Mouse (Mus musculus) heart, embryonic 11.5 days (tissue): ENCODE data around the gene Aknad1. TPM values are rescaled to one million over a fixed set of nuclear protein-coding genes. Genes with fewer than 3 reads are reported as not detected.

Experiments
- ATAC-seq: fragments of 200-750 bp; cut with Nextera tagmentation; replicated peaks from 2 replicates; pipeline ENCODE4 v1.8.0; 2017; ENCODE audit warnings: moderate library complexity; ENCODE audit not compliant: insufficient number of reproducible peaks, low FRiP score, low TSS enrichment
- H3K27ac ChIP-seq: fragments of 300-500 bp; sonication (generic); 2 replicates; pipeline ENCODE4 v1.5.1; 2014; ENCODE audit warnings: mild to moderate bottlenecking, low read depth, low read length
- H3K27me3 ChIP-seq: fragments of 300-500 bp; sonication (generic); 2 replicates; pipeline ENCODE4 v1.6.1; 2014; ENCODE audit warnings: mild to moderate bottlenecking, low read length, mixed read lengths; ENCODE audit not compliant: control insufficient read depth, insufficient read depth
- H3K36me3 ChIP-seq: fragments of 300-500 bp; sonication (generic); 2 replicates; pipeline ENCODE4 v1.6.1; 2014; ENCODE audit warnings: mild to moderate bottlenecking, low read length, moderate library complexity, mixed read lengths; ENCODE audit not compliant: control insufficient read depth, insufficient read depth
- H3K4me1 ChIP-seq: fragments of 300-500 bp; sonication (generic); 2 replicates; pipeline ENCODE4 v1.6.1; 2014; ENCODE audit warnings: low read length; ENCODE audit not compliant: control insufficient read depth, insufficient read depth
- H3K4me2 ChIP-seq: fragments of 300-500 bp; sonication (generic); 2 replicates; pipeline ENCODE4 v1.6.1; 2014; ENCODE audit warnings: mild to moderate bottlenecking, moderate library complexity
- H3K4me3 ChIP-seq: fragments of 300-500 bp; sonication (generic); 2 replicates; pipeline ENCODE4 v1.5.1; 2014; ENCODE audit warnings: low read depth, low read length
- H3K9ac ChIP-seq: fragments of 300-500 bp; sonication (generic); 2 replicates; pipeline ENCODE4 v1.6.1; 2014; ENCODE audit warnings: mild to moderate bottlenecking, low read depth, low read length, moderate library complexity
- H3K9me3 ChIP-seq: fragments of 300-500 bp; sonication (generic); replicated peaks from 2 replicates; pipeline ENCODE4 v1.6.1; 2016; ENCODE audit warnings: low read length; ENCODE audit not compliant: control insufficient read depth
- WGBS: fragments of 180-500 bp; shearing (Covaris S2); extraction: QIAGEN DNeasy Blood & Tissue Kit; methylation state at CpG from one replicate; pipeline ENCODE4 v1.1.7; 2014; ENCODE audit not compliant: insufficient replicate concordance; 5-methylcytosine and 5-hydroxymethylcytosine counted together
- polyA plus RNA-seq: library from polyadenylated mRNA; unstranded; fragments of >200 nt; fragmentation: Nextera tagmentation; extraction: Ambion mirVana; gene quantifications from 2 replicates; pipeline ENCODE4 v1.2.1, GENCODE M21; 2014

Gene Aknad1
- not detected in 2 replicates for polyA plus RNA-seq

- Histone ChIP-seq H3K4me3 (no peak within 1 kb of the TSS), H3K4me1 (no peaks in the 10 kb centered on the region), H3K9me3 (no peaks in the 10 kb centered on the region), H3K4me2 (no peak within 1 kb of the TSS), H3K27me3 (no peaks in the 10 kb centered on the region), H3K9ac (no peak within 1 kb of the TSS), H3K36me3 (no peaks in the 10 kb centered on the region), H3K27ac (no peak within 1 kb of the TSS)
- WGBS = 58% methylated on average over 8 of the region's 8 CpGs
- ATAC-seq = no peak
Observed at GRCm38 (mm10) chr3:108739045-108739708, at the start of gene Aknad1. Aknad1 (plus strand) TSS chr3:108739658.

DNA sequence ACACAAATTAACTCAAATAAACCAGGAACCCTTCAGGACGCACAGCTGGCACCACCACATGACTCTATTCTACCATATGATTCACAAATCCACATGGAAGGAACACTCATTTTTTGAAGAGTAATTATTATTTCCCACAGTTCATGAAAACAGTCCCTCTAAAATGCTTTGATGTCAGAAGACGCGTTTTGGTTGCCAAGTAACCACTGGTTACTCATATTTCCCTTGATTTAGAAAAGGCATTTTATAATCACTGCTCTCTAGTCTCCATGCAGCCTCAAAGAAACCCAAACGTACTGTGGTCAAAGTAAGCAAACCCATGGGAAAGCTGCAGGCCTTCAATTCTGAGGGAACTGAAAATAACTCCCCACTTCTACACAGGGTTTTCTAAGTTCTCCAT, 49.5 kb upstream of the Aknad1 start:
- H3K4me1 ChIP-seq = no peaks in the 10 kb centered on the region
- no peaks in the 10 kb centered on the region for H3K27me3 ChIP-seq
- H3K9ac ChIP-seq = no peak overlapping the region
- WGBS = 87% methylated on average over 4 of the region's 4 CpGs
- H3K4me2 ChIP-seq = no peak overlapping the region
- H3K27ac ChIP-seq = no peak overlapping the region
- H3K4me3 ChIP-seq = no peak overlapping the region
- H3K36me3 ChIP-seq = peaks cover 20% of the 10 kb centered on the region
- no peaks in the 10 kb centered on the region for H3K9me3 ChIP-seq
- no peak for ATAC-seq

DNA sequence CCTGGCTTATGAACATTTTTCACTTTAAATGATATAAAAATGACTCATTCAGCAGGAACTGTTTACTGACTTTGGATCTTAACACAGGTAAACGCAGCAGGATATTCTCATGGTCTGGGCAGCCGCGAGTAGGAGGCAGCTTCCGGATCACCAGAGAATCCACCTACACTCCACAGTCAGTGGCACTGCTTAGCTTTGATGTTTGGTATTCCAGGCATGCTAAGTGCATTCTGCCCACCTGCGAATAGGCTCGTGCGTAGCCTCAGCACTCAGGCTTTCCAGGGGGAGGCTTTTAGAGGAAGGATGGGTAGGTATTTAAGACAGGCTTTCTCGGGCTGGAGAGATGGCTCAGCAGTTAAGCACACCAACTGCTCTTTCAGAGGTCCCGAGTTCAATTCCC, 45.1 kb upstream of the Aknad1 start:
- no peaks in the 10 kb centered on the region for H3K4me1 ChIP-seq
- no peak for ATAC-seq
- no peaks in the 10 kb centered on the region for H3K9me3 ChIP-seq
- WGBS = 73% methylated on average over 9 of the region's 9 CpGs
- no peak overlapping the region for H3K9ac ChIP-seq
- H3K27me3 ChIP-seq = no peaks in the 10 kb centered on the region
- H3K4me2 ChIP-seq = no peak overlapping the region
- H3K4me3 ChIP-seq = no peak overlapping the region
- peaks cover 18% of the 10 kb centered on the region for H3K36me3 ChIP-seq
- no peak overlapping the region for H3K27ac ChIP-seq

GRCm38 (mm10) chr3:108698662-108699061, 40.8 kb upstream of the Aknad1 start:
- Histone ChIP-seq H3K27me3 (no peaks in the 10 kb centered on the region), H3K4me1 (no peaks in the 10 kb centered on the region), H3K36me3 (peaks cover 26% of the 10 kb centered on the region), H3K27ac (no peak overlapping the region), H3K4me2 (no peak overlapping the region), H3K9ac (no peak overlapping the region), H3K4me3 (no peak overlapping the region), H3K9me3 (no peaks in the 10 kb centered on the region)
- ATAC-seq = no peak
- WGBS = 87% methylated on average over 8 of the region's 8 CpGs

DNA sequence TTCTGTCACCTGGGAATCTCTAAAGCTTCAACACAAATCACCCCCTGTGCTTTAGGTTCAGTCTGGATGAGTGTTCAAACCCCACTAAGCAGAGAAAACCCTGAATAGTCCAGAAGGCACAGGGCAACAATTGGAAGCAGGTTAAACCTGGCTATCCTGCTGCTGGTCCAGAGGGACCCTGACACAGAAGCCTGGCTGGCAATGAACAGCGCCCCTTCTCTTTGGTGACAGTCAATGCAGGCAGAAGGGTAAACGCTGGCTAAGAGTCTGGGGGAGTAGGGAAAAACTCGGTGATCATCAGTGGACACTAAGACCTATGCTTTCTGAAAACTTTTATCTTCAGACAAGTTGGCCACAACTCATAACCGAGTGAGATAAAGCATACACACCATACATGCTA, 39.7 kb upstream of the Aknad1 start:
- H3K4me3 ChIP-seq = no peak overlapping the region
- no peak overlapping the region for H3K4me2 ChIP-seq
- 87% methylated on average over 4 of the region's 4 CpGs for WGBS
- H3K4me1 ChIP-seq = no peaks in the 10 kb centered on the region
- no peak for ATAC-seq
- H3K9me3 ChIP-seq = no peaks in the 10 kb centered on the region
- no peak overlapping the region for H3K27ac ChIP-seq
- H3K36me3 ChIP-seq = peaks cover 23% of the 10 kb centered on the region
- no peaks in the 10 kb centered on the region for H3K27me3 ChIP-seq
- no peak overlapping the region for H3K9ac ChIP-seq

DNA sequence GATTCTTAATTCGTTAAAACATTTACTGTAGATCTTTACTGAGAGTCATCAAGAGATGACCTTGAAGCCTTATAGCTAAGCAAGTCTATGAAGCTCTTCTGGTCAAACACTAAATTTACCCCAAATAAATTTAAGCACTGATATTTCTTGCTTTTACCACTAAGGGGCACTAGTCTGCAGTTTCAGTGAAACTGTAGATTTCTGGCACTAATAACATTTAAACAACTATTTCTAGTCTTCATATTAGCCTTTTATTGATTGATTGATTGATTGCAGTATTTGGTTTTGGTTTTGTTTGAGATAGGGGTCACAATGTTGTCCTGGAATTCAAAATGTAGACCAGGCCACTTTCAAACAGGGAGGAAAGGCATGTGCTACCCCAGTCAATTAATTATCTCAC, 38.2 kb upstream of the Aknad1 start:
- H3K36me3 ChIP-seq = peaks cover 19% of the 10 kb centered on the region
- WGBS = 68% methylated on average over 1 of the region's 1 CpGs

DNA sequence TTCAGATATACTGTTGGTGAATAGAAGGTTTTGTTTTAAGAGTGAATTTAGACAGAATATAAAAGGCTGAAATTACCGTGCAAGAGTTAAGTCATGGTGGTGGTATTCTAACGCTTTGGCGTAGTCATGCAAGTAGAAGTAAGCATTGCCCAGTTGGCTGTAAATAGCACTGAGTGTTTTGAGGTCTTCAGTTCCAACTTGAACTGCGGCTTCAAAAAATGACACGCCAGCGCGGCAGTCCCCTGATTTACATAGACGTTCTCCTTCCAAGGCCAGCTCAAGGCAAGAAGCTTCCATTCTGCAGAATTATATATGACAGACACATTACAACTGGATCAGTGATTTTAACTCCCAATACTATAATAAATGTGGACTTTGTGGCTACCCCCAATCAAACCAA, 36.7 kb upstream of the Aknad1 start:
- ATAC-seq = no peak
- 99% methylated on average over 8 of the region's 8 CpGs for WGBS

More for the DNA sequence above, 38.2 kb upstream of the Aknad1 start:
- H3K27me3 ChIP-seq = no peaks in the 10 kb centered on the region
- no peak overlapping the region for H3K9ac ChIP-seq
- H3K4me1 ChIP-seq = no peaks in the 10 kb centered on the region
- no peaks in the 10 kb centered on the region for H3K9me3 ChIP-seq
- ATAC-seq = no peak
- no peak overlapping the region for H3K27ac ChIP-seq
- no peak overlapping the region for H3K4me2 ChIP-seq
- no peak overlapping the region for H3K4me3 ChIP-seq

DNA sequence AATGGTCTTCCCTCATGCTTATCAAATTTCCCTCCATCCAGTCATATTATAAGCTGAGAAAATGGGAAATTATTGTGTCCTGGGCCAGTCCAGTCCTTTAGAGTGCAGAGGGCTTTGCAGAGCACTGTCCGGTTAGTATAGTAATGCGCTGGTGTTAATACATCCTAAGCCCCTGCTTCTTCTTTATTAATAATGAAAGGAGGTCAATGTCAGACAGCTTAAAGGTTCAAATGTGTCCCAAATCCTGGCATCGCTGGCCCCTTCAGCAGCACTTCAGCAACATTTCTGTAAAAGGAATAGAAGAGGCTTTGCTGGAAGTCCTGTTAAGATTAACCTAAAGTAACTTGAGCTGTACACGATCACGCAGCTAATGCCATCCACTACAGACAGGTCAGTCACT, 28.2 kb upstream of the Aknad1 start:
- no peak for ATAC-seq
- Histone ChIP-seq H3K9me3 (no peaks in the 10 kb centered on the region), H3K4me3 (no peak overlapping the region), H3K4me1 (peaks cover 4% of the 10 kb centered on the region; the same call in 1 of the 2 replicates), H3K4me2 (no peak overlapping the region), H3K36me3 (no peaks in the 10 kb centered on the region), H3K27ac (no peak overlapping the region), H3K9ac (no peak overlapping the region), H3K27me3 (no peaks in the 10 kb centered on the region)
- 90% methylated on average over 5 of the region's 5 CpGs for WGBS

More for the DNA sequence above, 36.7 kb upstream of the Aknad1 start:
- no peak overlapping the region for H3K4me3 ChIP-seq
- no peaks in the 10 kb centered on the region for H3K9me3 ChIP-seq
- H3K4me2 ChIP-seq = no peak overlapping the region
- H3K27me3 ChIP-seq = no peaks in the 10 kb centered on the region
- H3K9ac ChIP-seq = no peak overlapping the region
- H3K27ac ChIP-seq = no peak overlapping the region
- H3K36me3 ChIP-seq = peaks cover 14% of the 10 kb centered on the region
- H3K4me1 ChIP-seq = no peaks in the 10 kb centered on the region

DNA sequence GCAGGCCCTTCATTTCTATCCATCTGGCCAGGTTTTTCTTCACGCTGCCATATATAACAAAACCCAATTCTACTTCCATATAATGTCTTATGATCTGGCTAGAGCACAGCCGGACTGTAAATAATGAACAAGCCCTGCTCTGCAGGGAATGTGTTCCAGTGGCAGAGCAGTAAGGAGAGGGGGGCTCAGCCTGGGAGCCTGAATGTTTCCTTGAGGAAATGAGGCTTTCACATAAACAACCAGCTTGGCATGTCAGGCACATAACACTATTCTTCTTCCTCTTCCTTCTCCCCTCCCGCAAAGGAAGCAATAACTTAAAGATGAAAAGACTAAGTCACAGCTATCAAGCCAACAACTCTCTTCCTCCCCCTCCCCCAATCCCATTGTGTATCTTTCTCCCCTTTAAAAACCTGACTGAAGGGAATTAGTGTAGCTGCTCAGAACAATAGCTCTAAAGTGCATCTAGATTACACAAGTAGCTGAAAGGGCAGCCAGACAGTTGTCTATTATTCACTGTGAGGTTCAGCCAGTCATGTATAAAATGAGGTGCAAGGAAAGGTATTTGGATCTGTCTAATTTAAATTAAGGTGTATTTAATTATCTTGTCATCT, 26.3 kb upstream of the Aknad1 start:
- no peaks in the 10 kb centered on the region for H3K36me3 ChIP-seq
- WGBS = 69% methylated on average over 3 of the region's 3 CpGs
- H3K9me3 ChIP-seq = no peaks in the 10 kb centered on the region
- ATAC-seq = no peak
- H3K9ac ChIP-seq = no peak overlapping the region
- H3K27ac ChIP-seq = no peak overlapping the region
- H3K4me3 ChIP-seq = no peak overlapping the region
- H3K4me2 ChIP-seq = no peak overlapping the region
- no peaks in the 10 kb centered on the region for H3K27me3 ChIP-seq
- peaks cover 4% of the 10 kb centered on the region; the same call in 1 of the 2 replicates for H3K4me1 ChIP-seq
